In the genomic region with DNA sequence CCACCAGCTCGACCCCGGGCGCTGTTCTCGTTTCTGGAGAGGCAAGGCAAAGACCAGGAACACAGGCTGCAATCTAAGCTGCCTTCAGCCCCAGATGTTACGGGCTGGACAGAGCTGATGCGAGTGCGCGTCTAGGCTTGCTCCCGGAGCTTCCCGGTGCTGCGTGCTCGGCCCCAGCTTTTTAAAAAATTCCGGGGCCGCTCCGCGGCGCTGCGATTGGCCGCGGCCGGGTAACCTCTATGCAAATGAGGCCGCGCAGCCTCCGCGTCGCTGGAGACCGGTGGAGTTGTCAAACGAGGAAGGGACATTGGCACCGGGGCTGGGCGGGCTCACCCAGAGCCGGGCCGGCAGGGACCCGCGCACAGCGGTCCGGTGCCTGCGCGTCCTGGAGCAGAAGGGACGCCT, we compare ENCODE assay signal across 9 mouse cellular contexts. TPM values are rescaled to one million over a fixed set of nuclear protein-coding genes. Genes with fewer than 3 reads are reported as not detected.
DNase-seq lines count a peak whose midpoint lies in the region; ATAC-seq and TF ChIP-seq lines count a peak whose summit lies in the region.
"Had no signal": no experiment of that assay in that cellular context is flagged by ENCODE, and none has a peak within 500 bp of the region (broad histone marks: within the 10 kb centered on the region; RNA-seq: fewer than 3 reads in every experiment).

No protein-coding gene starts in this region.

- TF ChIP-seq CTCF in C2C12 (IDR thresholded peaks at IDR 0.05; ENCODE audit: control insufficient read depth, insufficient read depth, insufficient read length) = no peak

- H3K27ac ChIP-seq in forebrain, embryonic 12.5 days = no peak overlapping the region
- no peak overlapping the region for H3K27ac ChIP-seq in stomach, embryonic 15.5 days

- no peaks in the 10 kb centered on the region for H3K79me2 ChIP-seq in C2C12 (ENCODE audit: control insufficient read depth, insufficient read depth)

- H3K4me1 ChIP-seq in forebrain, embryonic 12.5 days = peaks cover 35% of the 10 kb centered on the region
- peaks cover 20% of the 10 kb centered on the region for H3K4me1 ChIP-seq in stomach, embryonic 15.5 days

- peak; percentile 78 for DNase-seq in ES-CJ7 (ENCODE audit: low read depth, low spot score)
- peak; percentile 55 for DNase-seq in kidney, adult 18-20 months
- peak; percentile 32 for DNase-seq in lung, postnatal 25 days (ENCODE audit: low spot score)
- DNase-seq in layer of hippocampus, postnatal 10 days (ENCODE audit: low spot score in 2 of 2) = no peak
- no peak for DNase-seq in yolk sac, embryonic 10.5 days (ENCODE audit: low spot score)

- H3ac ChIP-seq in C2C12 (ENCODE audit: control insufficient read depth, insufficient read length, low read depth) = peak overlapping the region; percentile 53

- no peaks in the 10 kb centered on the region for H3K36me3 ChIP-seq in C2C12 (ENCODE audit: control insufficient read depth, insufficient read depth)
- no peaks in the 10 kb centered on the region for H3K36me3 ChIP-seq in forebrain, embryonic 12.5 days (replicated peaks)
- H3K36me3 ChIP-seq in stomach, embryonic 15.5 days = no peaks in the 10 kb centered on the region

- ATAC-seq in forebrain, embryonic 12.5 days (ENCODE audit: low FRiP score) = peak; percentile 28; the same call in 1 of the 2 replicates
- peak; percentile 63 for ATAC-seq in stomach, embryonic 15.5 days (ENCODE audit: insufficient read depth, low FRiP score, low read depth)

- H3K27me3 ChIP-seq in C2C12 (ENCODE audit: control insufficient read depth, insufficient read depth, insufficient read length) = peaks cover 47% of the 10 kb centered on the region
- H3K27me3 ChIP-seq in forebrain, embryonic 12.5 days = peaks cover 99% of the 10 kb centered on the region
- peaks cover 94% of the 10 kb centered on the region for H3K27me3 ChIP-seq in stomach, embryonic 15.5 days (replicated peaks)

- under 1% methylated on average over 39 of the region's 39 CpGs for WGBS in forebrain, embryonic 12.5 days
- WGBS in stomach, embryonic 15.5 days = under 1% methylated on average over 39 of the region's 39 CpGs

- H3K4me3 ChIP-seq in C2C12 (ENCODE audit: insufficient read depth, poor library complexity, severe bottlenecking) = peak overlapping the region; percentile 34
- peak overlapping the region; percentile 38 for H3K4me3 ChIP-seq in forebrain, embryonic 12.5 days (replicated peaks)
- H3K4me3 ChIP-seq in stomach, embryonic 15.5 days (replicated peaks) = peak overlapping the region; percentile 31

- H3K9ac ChIP-seq in forebrain, embryonic 12.5 days = no peak overlapping the region
- no peak overlapping the region for H3K9ac ChIP-seq in stomach, embryonic 15.5 days

- no peaks in the 10 kb centered on the region for H3K79me3 ChIP-seq in C2C12 (ENCODE audit: low read depth)

- H3K9me3 ChIP-seq in forebrain, embryonic 12.5 days = no peaks in the 10 kb centered on the region
- H3K9me3 ChIP-seq in stomach, embryonic 15.5 days = no peaks in the 10 kb centered on the region

- peak overlapping the region; percentile 58 for H3K4me2 ChIP-seq in forebrain, embryonic 12.5 days
- H3K4me2 ChIP-seq in stomach, embryonic 15.5 days = peak overlapping the region; percentile 56

TF ChIP-seq in C2C12, 6 proteins besides CTCF, POLR2A, EP300 and RAD21:
- TF ChIP-seq MAX (IDR thresholded peaks at IDR 0.05) (peak; percentile 23), USF1 (IDR thresholded peaks at IDR 0.05; ENCODE audit: low read depth) (no peak)

RNA-seq across cellular contexts. Expression of gene Hmx2, which starts 5.2 kb away (rescaled TPM):
- polyA plus RNA-seq in C2C12 (2012; fragmentation: generic; extraction: Trizol) = 2.2 TPM
- polyA plus RNA-seq in forebrain, embryonic 12.5 days (2016; fragmentation: Nextera tagmentation; extraction: Ambion mirVana) = 0.96 and 1.6 TPM in 2 replicates
- 1.0 and 1.4 TPM in 2 replicates for polyA plus RNA-seq in stomach, embryonic 15.5 days (2015; fragmentation: Nextera tagmentation; extraction: Ambion mirVana)
- not detected for total RNA-seq in layer of hippocampus, postnatal 10 days (2021)
- polyA plus RNA-seq: gonadal fat pad, adult 2 months had no signal

RNA-seq across cellular contexts. Expression of gene Bub3, which starts 6.2 kb away (rescaled TPM):
- polyA plus RNA-seq in C2C12 (2012; fragmentation: generic; extraction: Trizol) = 164 TPM
- polyA plus RNA-seq in forebrain, embryonic 12.5 days (2016; fragmentation: Nextera tagmentation; extraction: Ambion mirVana) = 247 and 249 TPM in 2 replicates
- polyA plus RNA-seq in stomach, embryonic 15.5 days (2015; fragmentation: Nextera tagmentation; extraction: Ambion mirVana) = 187 and 198 TPM in 2 replicates
- 10 to 100 TPM; 56.4 to 57.0 TPM for total RNA-seq in layer of hippocampus, postnatal 10 days (2021)

RNA-seq across cellular contexts. Expression of gene Hmx3, which starts 11.1 kb away (rescaled TPM):
- 0.06 TPM for polyA plus RNA-seq in C2C12 (2012; fragmentation: generic; extraction: Trizol)
- 0.64 and 0.79 TPM in 2 replicates for polyA plus RNA-seq in forebrain, embryonic 12.5 days (2016; fragmentation: Nextera tagmentation; extraction: Ambion mirVana)
- 1.6 and 2.0 TPM in 2 replicates for polyA plus RNA-seq in stomach, embryonic 15.5 days (2015; fragmentation: Nextera tagmentation; extraction: Ambion mirVana)
- not detected for total RNA-seq in layer of hippocampus, postnatal 10 days (2021)
- polyA plus RNA-seq: gonadal fat pad, adult 2 months had no signal

Comparison
In these comparisons a context has a peak if more than half of its experiments do, and no peak if none do; other contexts are left out.
1. DNase-seq: peak in ES-CJ7 (single experiment), kidney, adult 18-20 months (single experiment) and lung, postnatal 25 days (single experiment); none in layer of hippocampus, postnatal 10 days (0 of 2) and yolk sac, embryonic 10.5 days (single experiment).
2. Peak in every context shown above with its lines, with median percentiles within 50 percentile points of each other: H3K4me3 ChIP-seq.